Mouse (Mus musculus) heart, postnatal 25 days (tissue): ENCODE measurements at regions not wholly inside any gene's neighbourhood (a gene's known extent, or its start where the extent isn't known, plus 50 kb on each side); places are given as distances from the start of the nearest gene placed in this dataset.

ENCODE experiments used
- DNase-seq: peaks from one replicate; pipeline ENCODE4 v3.0.0; 2022; ENCODE audit warnings: low spot score
- intact Hi-C: fragments of 180-260 bp; cut with DNase I; formaldehyde crosslinking; loops from one replicate; pipeline ENCODE4 v1.15.1; 2025

DNA sequence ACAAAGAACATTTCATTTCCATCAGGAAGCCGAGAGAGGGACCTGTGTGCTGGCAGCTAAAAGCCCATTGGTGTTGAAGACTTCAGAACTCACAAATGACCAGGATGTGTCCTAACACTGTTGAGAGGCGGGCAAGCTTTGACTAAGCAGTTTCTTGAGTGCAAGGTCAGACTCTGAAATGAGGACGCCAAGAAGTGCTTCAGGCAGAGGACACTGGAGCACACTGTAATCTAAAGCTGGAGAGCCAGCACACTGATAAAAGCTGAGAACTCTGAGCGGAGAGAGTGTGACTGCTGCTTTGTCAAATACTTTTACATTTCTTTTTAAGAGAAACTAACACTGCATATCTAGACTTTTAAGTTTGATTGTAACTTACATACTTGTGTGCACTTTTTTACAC is 72.5 kb upstream of the Dph5 start:
- intact Hi-C loops, result no loop called here
- peak; percentile 20 for DNase-seq

- intact Hi-C loops, result no loop called here
- peak; percentile 46 for DNase-seq
These were observed 72.0 kb upstream of the Dph5 start for GRCm38 (mm10) chr3:115815571-115816156.

DNA sequence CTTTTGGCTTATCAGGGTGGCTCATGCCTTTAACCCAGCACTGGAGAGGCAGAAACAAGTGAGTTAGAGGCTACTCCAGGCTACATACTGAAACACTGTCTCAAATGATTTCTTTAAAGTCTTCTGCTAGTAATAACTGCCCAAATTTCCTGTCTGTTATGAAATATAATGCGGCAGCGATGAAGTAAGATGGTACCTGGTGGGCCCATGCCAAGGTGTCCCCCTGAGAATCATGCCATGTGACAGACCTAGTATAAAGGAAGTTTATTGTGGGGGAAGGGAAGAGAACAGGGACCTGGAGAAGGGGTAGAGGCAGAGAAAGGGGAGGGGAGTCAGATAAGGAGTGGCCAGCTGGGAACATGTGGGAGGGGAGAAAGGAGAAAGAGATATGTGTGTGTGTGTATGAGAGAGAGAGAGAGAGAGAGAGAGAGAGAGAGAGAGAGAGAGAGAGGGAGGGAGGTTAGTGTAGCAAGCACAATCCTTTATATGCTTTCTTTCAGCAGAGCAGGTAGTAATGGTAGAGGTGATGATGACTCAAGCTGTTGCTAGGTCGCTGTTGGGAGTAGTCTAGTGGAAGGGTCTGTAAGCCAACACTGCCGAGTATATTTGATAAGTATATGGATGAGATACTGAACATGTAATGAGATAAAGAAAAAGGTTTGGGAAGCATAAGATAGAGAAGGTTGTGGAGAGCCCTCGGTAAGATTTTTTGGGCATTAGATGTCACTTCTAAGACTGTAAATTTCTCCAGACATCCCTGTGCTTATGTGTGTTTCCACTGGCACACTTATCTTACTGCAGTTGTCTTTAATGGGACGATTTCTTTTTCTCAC is 71.1 kb upstream of the Dph5 start:
- intact Hi-C loops, result no loop called here

GRCm38 (mm10) chr3:115817771-115818170 is 69.9 kb upstream of the Dph5 start:
- intact Hi-C loops, result no loop called here
- no peak for DNase-seq

More for the DNA sequence above, 71.1 kb upstream of the Dph5 start:
- DNase-seq, result no peak

DNA sequence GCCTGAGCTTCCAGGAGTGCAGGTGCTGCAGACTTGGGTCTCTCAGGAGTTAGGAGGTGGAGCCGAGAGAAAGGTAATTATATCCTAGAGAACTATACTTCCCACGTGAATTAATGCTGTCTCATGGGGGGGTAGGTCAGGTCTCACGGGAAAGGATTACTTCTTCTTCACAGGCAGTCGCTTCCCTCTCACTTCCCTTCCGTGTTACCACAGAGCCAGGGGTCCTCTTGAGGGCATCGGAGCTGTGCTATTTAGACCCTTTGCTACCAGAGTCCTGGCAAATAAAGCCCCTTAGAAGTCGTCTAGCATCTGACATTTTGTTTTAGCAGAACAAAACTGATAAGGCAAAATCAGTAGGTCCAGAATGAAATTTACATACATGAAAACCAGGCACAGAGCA is 68.9 kb upstream of the Dph5 start:
- DNase-seq, result no peak
- intact Hi-C loops, result no loop called here

GRCm38 (mm10) chr3:115819401-115820138 is 68.1 kb upstream of the Dph5 start:
- DNase-seq, result peak; percentile 10
- intact Hi-C loops, result loop anchor here (2.0 kb wide), 1 partner anchor 67 kb away; the partner anchor contains the start of gene Dph5

DNA sequence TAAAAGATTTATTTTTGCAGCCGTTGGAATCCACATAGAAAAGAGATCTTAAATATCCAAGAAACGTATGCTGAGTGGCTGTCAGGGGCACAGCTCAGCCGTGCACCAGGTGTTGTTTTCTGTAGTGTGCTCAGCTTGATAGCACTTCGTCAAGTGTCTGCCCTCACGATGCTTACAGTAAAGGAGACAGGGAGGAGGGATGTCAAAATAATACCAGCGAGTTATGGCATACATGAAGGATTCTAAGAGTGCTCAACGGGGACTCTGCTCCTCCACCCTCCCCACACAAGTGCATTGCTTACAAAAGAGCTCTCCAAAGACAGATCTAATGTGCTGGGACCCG is 67.5 kb upstream of the Dph5 start:
- intact Hi-C loops, result loop anchor here (2.0 kb wide), 1 partner anchor 67 kb away; the partner anchor contains the start of gene Dph5
- DNase-seq, result no peak

DNA sequence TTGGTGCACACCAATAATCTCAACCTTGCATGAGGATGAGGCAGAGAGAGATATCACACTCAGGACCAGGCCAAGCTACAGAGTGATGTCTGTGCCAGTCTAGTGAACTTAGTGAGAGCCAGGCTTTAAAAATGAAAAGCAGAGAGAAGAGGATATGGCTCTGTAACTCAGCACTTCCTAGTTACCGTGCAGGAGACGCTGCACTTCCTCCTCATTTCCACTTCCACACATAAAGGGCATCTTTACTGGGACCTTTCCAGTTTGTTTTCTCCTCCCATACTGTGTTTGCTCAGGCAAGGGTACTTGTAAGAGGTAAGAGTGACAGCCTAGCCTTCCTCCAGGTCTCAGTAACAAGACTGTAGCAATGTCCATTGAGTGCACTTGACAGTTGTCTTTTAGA is 66.0 kb upstream of the Dph5 start:
- intact Hi-C loops, result loop anchor here (2.0 kb wide), 1 partner anchor 65 kb away; the partner anchor contains the start of gene Dph5
- DNase-seq, result no peak

- no peak for DNase-seq
- intact Hi-C loops, result no loop called here
These were observed 65.1 kb upstream of the Dph5 start for GRCm38 (mm10) chr3:115822491-115822890.

DNA sequence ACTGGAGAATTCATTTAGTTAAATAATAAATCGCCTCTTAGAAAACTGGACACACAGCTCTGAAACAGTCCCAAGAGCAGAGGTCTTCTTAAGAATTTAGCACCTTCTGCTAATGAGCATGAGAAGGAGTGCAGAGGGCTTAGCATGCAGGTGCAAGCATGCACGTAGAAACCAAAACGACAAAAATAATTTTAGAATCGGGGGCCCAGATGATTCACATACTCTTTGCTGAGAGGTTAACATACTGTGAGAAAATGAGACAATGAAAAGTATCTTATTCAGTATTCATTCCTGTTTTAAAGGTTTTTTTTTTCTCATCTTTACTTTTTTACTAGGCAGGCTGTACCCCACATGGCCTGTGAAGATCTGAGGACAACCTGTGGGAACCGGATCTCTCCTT is 63.9 kb upstream of the Dph5 start:
- no peak for DNase-seq
- intact Hi-C loops, result no loop called here

GRCm38 (mm10) chr3:115824792-115825191 is 62.8 kb upstream of the Dph5 start:
- no peak for DNase-seq
- intact Hi-C loops, result no loop called here

DNA sequence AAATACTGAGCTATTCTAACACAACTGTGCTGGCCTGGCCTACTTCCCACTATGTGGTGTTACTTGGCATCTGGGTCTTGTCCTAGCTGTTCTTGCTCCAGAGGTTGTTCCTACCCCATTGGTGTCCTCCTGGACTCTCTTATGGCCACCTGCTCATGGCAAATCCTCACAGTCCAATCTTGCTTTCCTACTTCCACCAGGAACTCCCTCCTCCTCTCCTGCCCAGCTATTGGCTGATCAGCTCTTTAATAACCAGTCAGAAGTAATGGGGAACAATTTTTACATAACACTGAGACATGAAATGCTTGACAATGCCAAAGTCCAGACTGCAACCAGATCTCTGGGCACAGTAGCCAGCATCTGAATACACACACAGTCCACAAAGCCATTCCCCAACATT is 52.3 kb upstream of the Dph5 start:
- intact Hi-C loops, result no loop called here

DNA sequence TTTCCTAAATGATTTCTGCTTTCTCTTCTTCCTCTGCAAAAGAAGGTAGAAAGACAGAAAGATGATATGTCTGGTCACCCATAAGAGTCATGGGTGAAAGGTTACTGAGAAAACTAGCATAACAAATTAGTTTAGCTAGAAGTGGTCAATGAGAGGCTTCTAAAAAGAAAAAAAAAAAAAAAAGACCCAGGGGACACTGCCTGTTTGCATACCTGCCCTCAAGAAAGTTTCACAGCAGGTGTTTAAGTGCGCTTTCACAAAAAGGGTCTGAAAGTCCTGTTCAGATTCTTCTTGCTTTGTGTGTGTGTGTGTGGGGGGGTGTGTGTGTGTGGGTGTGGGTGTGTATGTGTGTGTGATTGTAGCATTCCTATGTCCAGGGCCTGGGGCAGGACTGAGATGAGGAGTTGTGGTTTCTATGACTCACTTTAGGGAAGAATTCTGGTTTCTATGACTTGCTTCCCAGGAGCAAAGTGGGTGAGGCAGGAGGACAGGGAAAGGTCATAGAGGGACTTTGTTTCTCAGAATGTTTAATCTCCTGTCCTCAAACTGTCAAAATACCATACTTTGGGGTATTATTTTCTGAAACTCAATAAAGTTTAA is 49.9 kb upstream of the Dph5 start:
- intact Hi-C loops, result no loop called here
- no peak for DNase-seq

More for the DNA sequence above, 52.3 kb upstream of the Dph5 start:
- no peak for DNase-seq
